Mouse (Mus musculus) central nervous system, embryonic 11.5 days (tissue): Measurements from ENCODE around the gene Gm15217. TPM values are rescaled to one million over a fixed set of nuclear protein-coding genes. Genes with fewer than 3 reads are reported as not detected.

Source experiments
- polyA plus RNA-seq: library from polyadenylated mRNA; depleted of rRNA; stranded (reverse); fragments of >200 nt; gene quantifications from 2 replicates; pipeline ENCODE4 v1.2.3, GENCODE M21; 2012; rRNA removed

Gene Gm15217
- polyA plus RNA-seq = not detected in 2 replicates

DNA sequence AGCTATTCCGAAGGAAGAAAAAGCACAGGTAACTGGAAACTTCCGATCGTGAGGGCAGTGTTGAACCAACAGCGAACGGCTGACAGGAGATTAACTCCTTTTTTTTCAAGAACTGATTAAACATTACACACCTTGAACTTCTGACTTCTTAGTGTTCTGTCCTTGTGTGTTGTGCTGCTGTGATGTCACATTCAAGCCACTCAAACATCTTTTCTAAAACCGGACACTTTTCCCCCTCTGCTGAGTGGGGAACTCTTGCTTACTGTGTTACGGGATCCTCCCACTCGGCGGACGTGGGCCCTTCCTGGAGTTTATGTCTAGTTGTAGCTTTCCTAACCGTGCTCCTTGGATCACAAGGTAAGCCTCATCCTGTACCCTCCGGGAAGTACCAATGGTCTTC lies at the start of gene Gm15217:
TSS of gene Gm15217 (plus strand) at position 130 of the 400 bp plus-strand sequence.

DNA sequence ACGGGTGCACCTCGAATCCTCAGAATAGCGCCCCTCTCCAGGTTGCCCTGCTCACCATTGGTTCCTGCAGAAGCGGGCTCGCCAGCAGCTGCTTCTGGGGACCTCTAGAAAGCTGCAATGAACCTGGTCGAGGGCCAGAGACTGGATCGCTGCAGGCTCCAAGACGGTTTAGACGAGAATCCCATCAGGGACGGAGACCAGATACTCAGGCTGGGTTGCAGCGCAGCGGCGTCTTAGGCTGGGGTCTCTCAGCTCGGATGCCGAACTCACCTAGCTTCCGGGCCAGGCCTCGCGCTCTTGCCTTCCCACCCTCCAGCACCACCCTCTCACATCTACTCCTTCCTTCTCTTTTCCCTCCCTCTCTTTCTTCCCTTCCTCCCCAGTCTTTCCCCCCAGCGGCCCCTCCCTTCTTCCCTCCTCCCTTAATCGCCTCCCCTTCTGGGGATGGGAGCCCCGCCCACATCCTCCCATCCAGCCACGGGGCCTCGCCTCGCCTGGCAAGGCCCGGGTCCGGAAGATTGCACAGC lies 11.1 kb downstream of the Gm15217 start, which contains the start of gene Bmp4:
TSS of gene Bmp4 (minus strand) at position 421 of the 527 bp plus-strand sequence.

Other genes with a start within 250 kb of the Gm15217 start
- gene Bmp4, start 11.3 kb downstream of the Gm15217 start, polyA plus RNA-seq = 11.0 and 40.0 TPM in 2 replicates